In genomic region chr8:84024171-84024570, GRCm38 (mm10) we compare ENCODE assay signal across 10 mouse cellular contexts. TPM values are rescaled to one million over a fixed set of nuclear protein-coding genes. Genes with fewer than 3 reads are reported as not detected.
DNase-seq lines count a peak whose midpoint lies in the region; ATAC-seq and TF ChIP-seq lines count a peak whose summit lies in the region.
"Had no signal": no experiment of that assay in that cellular context is flagged by ENCODE, and none has a peak within 500 bp of the region (broad histone marks: within the 10 kb centered on the region; RNA-seq: fewer than 3 reads in every experiment).

No protein-coding gene starts in this region.

- WGBS in heart, postnatal 0 days: 22% methylated on average over 10 of the region's 10 CpGs
- 20% methylated on average over 10 of the region's 10 CpGs for WGBS in lung, postnatal 0 days

- ATAC-seq in heart, postnatal 0 days (ENCODE audit: insufficient read depth, low read depth): no peak
- ATAC-seq in lung, postnatal 0 days: no peak

- no peak for TF ChIP-seq EP300 in heart, postnatal 0 days (IDR thresholded peaks at IDR 0.05; ENCODE audit: low read depth)
- no peak for TF ChIP-seq EP300 in lung, postnatal 0 days (IDR thresholded peaks at IDR 0.05)

- in situ Hi-C loops in ES-E14 (cut with MboI; ENCODE audit: low sequenced_read_pairs in 2 of 2, unreplicated experiment in 2 of 2): no loop called here

- H3K36me3 ChIP-seq in heart, postnatal 0 days (replicated peaks; ENCODE audit: control insufficient read depth, insufficient read depth, low read length): no peaks in the 10 kb centered on the region
- H3K36me3 ChIP-seq in ES-E14 (ENCODE audit: control insufficient read depth, insufficient read depth, low read length, poor library complexity, severe bottlenecking): peaks cover 6% of the 10 kb centered on the region; the same call in 1 of the 2 replicates
- no peaks in the 10 kb centered on the region for H3K36me3 ChIP-seq in lung, postnatal 0 days (ENCODE audit: insufficient read depth, low read length)
- H3K36me3 ChIP-seq: embryonic facial prominence, embryonic 13.5 days; liver, embryonic 15.5 days had no signal

- H3K4me3 ChIP-seq in heart, postnatal 0 days (ENCODE audit: low read depth, low read length): no peak overlapping the region
- no peak overlapping the region for H3K4me3 ChIP-seq in ES-E14 (ENCODE audit: insufficient read depth in 1 of 2, low read depth in 1 of 2, low read length in 2 of 2, poor library complexity in 1 of 2, severe bottlenecking in 1 of 2)
- H3K4me3 ChIP-seq in lung, postnatal 0 days (ENCODE audit: low read depth, low read length): no peak overlapping the region
- H3K4me3 ChIP-seq: embryonic facial prominence, embryonic 13.5 days; liver, embryonic 15.5 days had no signal

- no peak overlapping the region for H3K9ac ChIP-seq in heart, postnatal 0 days (replicated peaks; ENCODE audit: low read depth, low read length)
- H3K9ac ChIP-seq in ES-E14 (ENCODE audit: insufficient read depth, low read depth, low read length, poor library complexity, severe bottlenecking): no peak overlapping the region
- H3K9ac ChIP-seq in lung, postnatal 0 days (replicated peaks; ENCODE audit: low read depth): no peak overlapping the region
- H3K9ac ChIP-seq: embryonic facial prominence, embryonic 13.5 days; liver, embryonic 15.5 days had no signal

- H3K4me2 ChIP-seq in heart, postnatal 0 days (ENCODE audit: low read depth, low read length): no peak overlapping the region
- H3K4me2 ChIP-seq in lung, postnatal 0 days (replicated peaks; ENCODE audit: low read depth, low read length): no peak overlapping the region
- H3K4me2 ChIP-seq: embryonic facial prominence, embryonic 13.5 days; liver, embryonic 15.5 days had no signal

- H3K27ac ChIP-seq in heart, postnatal 0 days (ENCODE audit: low read depth): no peak overlapping the region
- no peak overlapping the region for H3K27ac ChIP-seq in ES-E14 (ENCODE audit: insufficient read depth, low read depth, low read length, poor library complexity, severe bottlenecking)
- H3K27ac ChIP-seq in lung, postnatal 0 days (ENCODE audit: low read length): no peak overlapping the region
- H3K27ac ChIP-seq: embryonic facial prominence, embryonic 13.5 days; liver, embryonic 15.5 days had no signal

- H3K9me3 ChIP-seq in heart, postnatal 0 days (replicated peaks; ENCODE audit: control insufficient read depth, low read length): no peaks in the 10 kb centered on the region
- no peaks in the 10 kb centered on the region for H3K9me3 ChIP-seq in ES-E14 (ENCODE audit: control insufficient read depth, insufficient read depth, low read depth, low read length)
- H3K9me3 ChIP-seq in lung, postnatal 0 days (ENCODE audit: low read length): no peaks in the 10 kb centered on the region
- H3K9me3 ChIP-seq: embryonic facial prominence, embryonic 13.5 days; liver, embryonic 15.5 days had no signal

- TF ChIP-seq CTCF in heart, postnatal 0 days (IDR thresholded peaks at IDR 0.05; ENCODE audit: low read depth): peak; percentile 55
- TF ChIP-seq CTCF in lung, postnatal 0 days (IDR thresholded peaks at IDR 0.05): peak; percentile 81

- H3K4me1 ChIP-seq in heart, postnatal 0 days (ENCODE audit: control insufficient read depth, insufficient read depth): peaks cover 37% of the 10 kb centered on the region
- peaks cover 22 to 53% of the 10 kb centered on the region in 2 experiments for H3K4me1 ChIP-seq in ES-E14 (ENCODE audit: control insufficient read depth in 2 of 2, insufficient read depth in 2 of 2, low read length in 2 of 2, poor library complexity in 1 of 2)
- H3K4me1 ChIP-seq in lung, postnatal 0 days (ENCODE audit: insufficient read depth, low read depth, low read length): peaks cover 26% of the 10 kb centered on the region

- intact Hi-C loops in gastrocnemius, postnatal 14 days (cut with DNase I; ENCODE audit: low total_unique reads): no loop called here

- peaks cover 33% of the 10 kb centered on the region for H3K27me3 ChIP-seq in heart, postnatal 0 days (ENCODE audit: control insufficient read depth, insufficient read depth, low read length)
- no peaks in the 10 kb centered on the region for H3K27me3 ChIP-seq in lung, postnatal 0 days (replicated peaks; ENCODE audit: insufficient read depth, low read length)

- no peak for DNase-seq in heart, postnatal 0 days (ENCODE audit: low spot score)
- DNase-seq in heart, adult 9 months (ENCODE audit: low spot score in 2 of 2): no peak
- DNase-seq in A20 (ENCODE audit: low read depth, low spot score) (peak; percentile 59), ES-E14 (ENCODE audit: low read depth, low spot score) (peak; percentile 84)
- peak; percentile 64 for DNase-seq in gastrocnemius, postnatal 14 days
- peak; percentile 41 for DNase-seq in lung, postnatal 0 days (ENCODE audit: low spot score)
- peak; percentile 78 for DNase-seq in thymus, postnatal 14 days
- DNase-seq in urinary bladder, postnatal 36 days (ENCODE audit: low spot score in 2 of 2): no peak

TF ChIP-seq in ES-E14, 5 proteins besides CTCF, POLR2A, EP300 and RAD21:
- TF ChIP-seq ZNF384 (IDR thresholded peaks at IDR 0.05; ENCODE audit: low read depth, low read length) (no peak), MAFK (IDR thresholded peaks at IDR 0.05; ENCODE audit: insufficient read depth, low read depth, low read length) (0 out of 2 replicates have a peak, but pooled peaks have one; percentile 17)

RNA-seq across cellular contexts. Expression of gene Palm3, which starts 2.9 kb away (rescaled TPM):
- not detected in 2 replicates for total RNA-seq in heart, postnatal 0 days (2014; rRNA removed; ENCODE audit: low replicate concordance)
- 0.33 and 0.41 TPM in 2 replicates for polyA plus RNA-seq in heart, postnatal 0 days (2015; fragmentation: Nextera tagmentation; extraction: Ambion mirVana)
- 25.5 and 29.0 TPM in 2 replicates for total RNA-seq in ES-E14 (2012; rRNA removed)
- total RNA-seq in gastrocnemius, postnatal 14 days (2021): under 1 TPM; 0.25 to 0.51 TPM
- 1.1 and 1.6 TPM in 2 replicates for polyA plus RNA-seq in lung, postnatal 0 days (2015; fragmentation: Nextera tagmentation; extraction: Ambion mirVana)

RNA-seq across cellular contexts. Expression of gene 2210011C24Rik, which starts 12.2 kb away (rescaled TPM):
- total RNA-seq in heart, postnatal 0 days (2014; rRNA removed; ENCODE audit: low replicate concordance): 17.8 TPM in 1 of 2 replicates, not detected in the other
- polyA plus RNA-seq in heart, postnatal 0 days (2015; fragmentation: Nextera tagmentation; extraction: Ambion mirVana): 0.48 and 0.88 TPM in 2 replicates
- total RNA-seq in ES-E14 (2012; rRNA removed): 4.6 and 9.1 TPM in 2 replicates
- total RNA-seq in gastrocnemius, postnatal 14 days (2021): 1 to 10 TPM; 2.9 to 4.2 TPM
- polyA plus RNA-seq in lung, postnatal 0 days (2015; fragmentation: Nextera tagmentation; extraction: Ambion mirVana): 51.0 and 70.4 TPM in 2 replicates
- polyA plus RNA-seq: embryonic facial prominence, embryonic 13.5 days; liver, embryonic 15.5 days had no signal

RNA-seq across cellular contexts. Expression of gene Il27ra, which starts 18.2 kb away (rescaled TPM):
- 3.9 and 5.6 TPM in 2 replicates for total RNA-seq in heart, postnatal 0 days (2014; rRNA removed; ENCODE audit: low replicate concordance)
- polyA plus RNA-seq in heart, postnatal 0 days (2015; fragmentation: Nextera tagmentation; extraction: Ambion mirVana): 2.6 and 3.6 TPM in 2 replicates
- total RNA-seq in ES-E14 (2012; rRNA removed): 0.89 and 3.6 TPM in 2 replicates
- total RNA-seq in gastrocnemius, postnatal 14 days (2021): 1 to 10 TPM in 1 of 2 experiments, under 1 TPM in 1; 0.84 to 1.1 TPM
- polyA plus RNA-seq in lung, postnatal 0 days (2015; fragmentation: Nextera tagmentation; extraction: Ambion mirVana): 0.56 and 0.93 TPM in 2 replicates

RNA-seq across cellular contexts. Expression of gene Rln3, which starts 20.6 kb away (rescaled TPM):
- not detected in 2 replicates for total RNA-seq in heart, postnatal 0 days (2014; rRNA removed; ENCODE audit: low replicate concordance)
- not detected in 2 replicates for polyA plus RNA-seq in heart, postnatal 0 days (2015; fragmentation: Nextera tagmentation; extraction: Ambion mirVana)
- total RNA-seq in ES-E14 (2012; rRNA removed): 7.3 and 26.6 TPM in 2 replicates
- total RNA-seq in gastrocnemius, postnatal 14 days (2021): not detected
- polyA plus RNA-seq in lung, postnatal 0 days (2015; fragmentation: Nextera tagmentation; extraction: Ambion mirVana): 0.26 TPM in 1 of 2 replicates, not detected in the other
- polyA plus RNA-seq: embryonic facial prominence, embryonic 13.5 days had no signal

RNA-seq across cellular contexts. Expression of gene 1700067K01Rik, which starts 22.9 kb away (rescaled TPM):
- total RNA-seq in heart, postnatal 0 days (2014; rRNA removed; ENCODE audit: low replicate concordance): not detected in 2 replicates
- polyA plus RNA-seq in heart, postnatal 0 days (2015; fragmentation: Nextera tagmentation; extraction: Ambion mirVana): 0.96 and 1.3 TPM in 2 replicates
- total RNA-seq in ES-E14 (2012; rRNA removed): 1.2 and 1.8 TPM in 2 replicates
- not detected for total RNA-seq in gastrocnemius, postnatal 14 days (2021)
- 0.63 and 1.0 TPM in 2 replicates for polyA plus RNA-seq in lung, postnatal 0 days (2015; fragmentation: Nextera tagmentation; extraction: Ambion mirVana)

Comparison
In these comparisons a context has a peak if more than half of its experiments do, and no peak if none do; other contexts are left out.
1. DNase-seq: peak in A20 (single experiment), ES-E14 (single experiment), gastrocnemius, postnatal 14 days (single experiment), lung, postnatal 0 days (single experiment) and thymus, postnatal 14 days (single experiment); none in heart, postnatal 0 days (single experiment), heart, adult 9 months (0 of 2) and urinary bladder, postnatal 36 days (0 of 2).
2. RNA of gene Palm3, which starts 2.9 kb away (total RNA-seq): 25.5 to 29.0 TPM in ES-E14; 0.25 to 0.51 TPM in gastrocnemius, postnatal 14 days and not detected in heart, postnatal 0 days; every median in the first group is over 10 times any median in the second.